Mouse (Mus musculus): ENCODE measurements around the gene Plppr3. TPM values are rescaled to one million over a fixed set of nuclear protein-coding genes. Genes with fewer than 3 reads are reported as not detected.

The Plppr3 gene
- total RNA-seq, 2 experiments from 2014 or later: 50.4 to 57.1 TPM

DNA sequence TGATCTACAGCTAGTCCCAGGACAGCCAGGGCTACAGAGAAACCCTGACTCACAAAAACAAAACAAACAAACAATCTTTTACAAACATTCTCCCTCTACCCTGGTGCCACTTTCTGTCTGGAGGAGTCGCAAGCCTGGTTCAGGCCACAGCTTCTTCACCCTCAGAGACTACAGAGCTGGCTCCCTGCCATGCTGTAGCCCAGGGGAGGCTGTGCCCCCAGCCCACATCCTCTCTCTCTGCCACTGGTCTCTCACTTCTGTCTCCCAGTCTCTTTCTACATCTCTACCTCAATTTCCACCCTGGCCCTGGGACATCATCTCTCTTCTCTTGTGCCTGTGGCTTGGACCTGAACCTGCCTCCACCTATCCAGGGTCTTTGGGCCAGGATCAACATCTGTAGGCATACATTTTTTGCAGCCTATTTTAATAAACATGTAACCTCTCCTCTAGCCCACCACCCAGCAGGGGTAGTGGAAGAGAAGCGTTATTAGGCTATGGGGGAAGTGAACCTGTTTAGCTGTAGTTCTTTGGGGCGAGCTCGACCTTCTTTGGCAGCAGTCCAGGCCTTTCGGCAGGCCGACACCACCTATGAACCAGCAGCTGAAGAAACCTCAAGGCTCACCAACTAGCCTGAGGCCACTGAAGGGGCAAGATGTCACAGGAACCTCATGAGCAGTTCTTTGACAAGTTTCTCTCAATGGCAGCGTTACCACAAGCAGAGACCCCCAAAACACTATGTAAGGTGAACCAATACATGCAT lies 42.2 kb downstream of the Plppr3 start:
- intact Hi-C loops (cut with DNase I): loop anchor here (5.0 kb wide), 2 partner anchors 50 to 125 kb away; no protein-coding TSS in a partner anchor

DNA sequence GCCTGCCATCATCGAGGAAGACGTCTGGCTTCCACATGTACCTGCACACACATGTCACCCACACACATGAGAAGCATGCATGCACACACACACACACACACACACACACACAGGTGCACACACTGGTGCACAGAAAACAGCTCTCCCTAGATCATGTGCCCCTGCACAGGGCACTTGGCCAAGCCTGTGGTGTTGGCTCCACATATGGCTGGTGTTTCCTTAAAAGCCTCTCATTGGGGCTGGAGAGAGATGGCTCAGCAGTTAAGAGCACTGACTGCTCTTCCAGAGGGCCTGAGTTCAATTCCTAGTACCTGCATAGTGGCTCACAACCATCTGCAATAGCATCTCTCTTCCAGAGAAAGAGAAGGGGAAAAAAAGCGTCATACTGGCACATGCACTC lies 42.9 kb downstream of the Plppr3 start:
- no peak for DNase-seq (ENCODE audit: low spot score in 2 of 2)
- intact Hi-C loops (cut with DNase I): loop anchor here (5.0 kb wide), 2 partner anchors 51 to 126 kb away; no protein-coding TSS in a partner anchor

More for the DNA sequence above, 42.2 kb downstream of the Plppr3 start:
- DNase-seq (ENCODE audit: low spot score in 2 of 2): no peak

DNA sequence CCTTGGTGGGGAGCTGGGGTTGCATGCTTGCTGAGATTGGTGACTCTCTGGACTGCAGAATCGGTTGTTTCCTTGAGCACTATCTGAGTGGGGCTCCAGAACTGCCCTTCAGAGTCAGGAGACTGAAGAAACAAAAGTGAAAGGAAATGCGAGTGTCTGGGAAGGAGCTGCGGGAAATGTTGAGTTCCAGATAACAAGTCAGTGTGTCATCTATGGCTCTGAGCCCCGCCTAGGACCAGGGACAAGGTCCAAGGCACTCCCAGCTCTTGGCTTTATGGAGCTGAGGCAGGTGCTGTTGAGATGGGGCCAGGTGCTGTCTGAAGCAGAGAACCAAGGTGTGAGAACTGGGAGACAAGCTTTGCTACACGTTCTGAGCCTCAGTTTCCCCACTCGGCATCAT lies 50.0 kb downstream of the Plppr3 start:
- intact Hi-C loops (cut with DNase I): no loop called here
- no peak for DNase-seq (ENCODE audit: low spot score in 2 of 2)

DNA sequence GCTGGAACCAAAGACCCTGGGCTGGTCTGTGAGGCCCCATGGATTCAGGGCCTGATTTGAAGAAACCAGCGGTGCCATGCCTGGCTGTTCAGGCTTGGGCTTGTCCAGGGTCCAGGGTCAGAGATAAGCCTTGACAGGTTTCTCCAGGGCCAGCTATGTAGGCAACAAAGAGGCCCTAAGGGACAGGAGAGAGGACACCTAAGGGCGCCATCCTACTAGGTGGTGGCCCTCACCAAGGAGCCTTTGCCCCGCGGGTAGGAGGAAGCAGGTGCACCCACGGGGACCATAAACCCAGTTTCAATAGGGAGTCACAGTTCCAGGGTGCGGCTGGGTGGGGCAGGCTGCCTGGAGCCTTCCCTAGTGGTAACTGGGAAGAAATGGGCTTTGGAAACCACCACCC lies 51.4 kb downstream of the Plppr3 start:
- intact Hi-C loops (cut with DNase I): no loop called here
- DNase-seq (ENCODE audit: low spot score in 2 of 2): no peak

DNA sequence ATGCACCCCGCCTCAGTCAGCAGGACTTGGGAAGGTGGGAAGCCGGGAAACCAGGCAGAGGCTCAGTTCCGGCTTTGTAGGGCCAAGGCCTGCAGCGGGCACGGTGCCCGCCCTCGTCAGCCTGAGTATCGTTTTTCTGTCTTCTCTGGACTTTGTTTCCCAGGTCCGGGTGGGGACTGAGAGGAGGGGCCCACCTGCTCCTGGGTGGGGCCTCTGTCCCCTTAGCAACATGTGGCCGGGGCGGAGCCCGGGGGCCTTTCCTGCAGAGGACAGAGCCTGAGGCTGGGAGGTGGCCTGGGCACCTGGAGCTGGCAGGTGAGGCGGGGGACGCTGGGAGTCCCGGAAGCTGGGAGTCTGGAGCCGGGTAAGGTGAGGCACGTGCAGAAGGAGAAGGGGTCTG lies 52.1 kb downstream of the Plppr3 start:
- intact Hi-C loops (cut with DNase I): no loop called here
- no peak for DNase-seq (ENCODE audit: low spot score in 2 of 2)

DNA sequence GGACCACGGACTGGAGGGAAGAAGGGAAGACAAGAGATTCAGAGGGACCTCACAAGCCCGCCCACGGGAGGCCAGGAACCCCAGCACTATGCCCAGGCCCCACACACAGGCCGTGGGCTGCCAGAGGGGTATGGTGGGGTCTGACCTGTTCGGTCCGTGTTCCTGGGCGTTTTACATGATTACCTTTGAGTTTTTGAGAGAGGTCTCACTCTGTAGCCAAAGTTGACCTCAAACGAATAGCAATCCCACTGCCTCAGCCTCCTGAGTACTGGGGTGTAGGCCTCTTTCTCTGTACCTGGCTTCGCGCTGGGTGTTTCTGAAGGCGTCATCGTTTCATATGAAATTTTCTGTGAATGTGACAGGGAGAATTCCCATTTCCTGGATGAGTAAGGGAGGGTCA lies 52.7 kb downstream of the Plppr3 start:
- no peak for DNase-seq (ENCODE audit: low spot score in 2 of 2)
- intact Hi-C loops (cut with DNase I): no loop called here

DNA sequence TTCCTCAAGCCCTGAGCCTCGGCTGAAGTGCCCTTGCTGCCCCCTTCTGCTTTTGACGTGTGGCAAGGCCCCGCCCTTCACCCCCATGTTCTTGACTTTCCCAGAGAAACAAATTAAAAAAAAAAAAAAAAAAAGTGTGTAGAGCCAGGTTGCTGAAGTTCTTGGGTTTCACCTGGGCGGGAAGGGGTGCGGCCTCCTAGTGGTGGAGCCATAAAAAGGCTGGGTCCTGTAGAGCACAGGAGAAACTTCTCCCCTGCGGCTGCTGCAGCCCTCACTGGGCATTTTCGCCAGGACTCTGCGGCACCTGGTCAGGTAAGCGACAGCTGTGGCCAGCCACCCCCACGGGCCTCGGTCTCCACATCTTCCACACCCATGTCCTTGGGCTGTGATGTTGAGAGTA lies 53.7 kb downstream of the Plppr3 start, which contains the start of gene Misp:
Gene Misp (plus strand): TSS at position 208 of the 400 bp plus-strand sequence.
- intact Hi-C loops (cut with DNase I): no loop called here
- no peak for DNase-seq (ENCODE audit: low spot score in 2 of 2)

DNA sequence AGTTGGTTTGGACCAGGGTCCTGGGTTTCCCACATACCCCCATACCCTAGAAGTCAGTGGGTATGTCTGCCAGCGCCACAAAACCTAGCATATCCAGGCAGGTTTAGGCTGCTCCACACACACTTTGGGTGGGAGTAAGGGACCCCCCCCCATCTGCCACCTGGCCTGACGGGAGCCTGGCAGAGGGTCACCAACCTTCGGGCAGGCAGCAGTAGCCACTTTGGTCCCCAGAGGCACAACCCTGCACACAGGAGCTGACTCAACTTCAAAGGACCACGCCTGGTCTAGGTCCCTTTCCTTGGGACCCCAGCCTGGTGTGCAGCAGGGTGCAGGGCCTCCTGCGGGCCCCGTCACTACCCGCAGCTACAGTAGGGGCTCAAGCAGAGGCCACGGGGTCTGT lies 54.2 kb downstream of the Plppr3 start:
- no peak for DNase-seq (ENCODE audit: low spot score in 2 of 2)
- intact Hi-C loops (cut with DNase I): no loop called here

DNA sequence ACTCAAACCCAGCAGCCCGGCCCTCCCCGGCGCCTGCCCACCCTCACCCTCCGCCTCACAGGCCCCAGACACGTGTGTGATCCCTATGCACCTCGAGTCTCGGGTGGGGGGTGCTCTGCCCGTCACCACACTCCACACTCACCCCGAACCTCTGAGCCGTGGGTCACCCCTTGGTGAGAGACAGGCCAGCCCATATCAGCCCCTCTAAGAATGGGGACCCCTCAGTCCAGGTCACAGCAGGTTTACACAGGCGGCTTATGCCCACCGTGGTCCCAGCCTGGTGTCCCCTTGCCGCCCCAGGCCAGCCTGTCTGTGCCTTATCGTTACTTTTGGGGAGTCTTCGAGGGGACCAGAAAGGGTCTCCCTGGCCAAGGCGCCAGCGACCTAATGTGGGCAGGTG lies 54.8 kb downstream of the Plppr3 start:
- DNase-seq (ENCODE audit: low spot score in 2 of 2): no peak
- intact Hi-C loops (cut with DNase I): loop anchor here (5.0 kb wide), 1 partner anchor 37 kb away; no protein-coding TSS in a partner anchor

DNA sequence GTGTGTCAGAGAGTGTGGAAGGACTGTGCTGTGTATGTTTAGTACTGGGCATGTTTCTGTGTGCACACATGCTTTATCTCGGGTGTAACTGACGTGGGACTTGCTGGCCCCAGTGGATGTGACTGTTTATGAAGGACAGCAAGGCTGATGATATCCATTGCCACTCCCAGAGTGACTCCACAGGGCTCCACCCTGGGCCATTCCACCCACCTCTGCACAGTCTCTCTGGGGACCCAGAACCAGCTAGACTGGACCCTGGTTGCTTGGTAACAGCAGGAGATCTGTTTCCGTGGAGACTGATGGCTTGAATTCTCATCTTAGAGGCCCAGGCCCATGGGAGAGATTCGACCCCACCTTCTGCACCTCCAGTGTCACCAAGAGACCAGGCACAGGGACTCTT lies 56.2 kb downstream of the Plppr3 start:
- intact Hi-C loops (cut with DNase I): loop anchor here (5.0 kb wide), 1 partner anchor 36 kb away; no protein-coding TSS in a partner anchor
- no peak for DNase-seq (ENCODE audit: low spot score in 2 of 2)

DNA sequence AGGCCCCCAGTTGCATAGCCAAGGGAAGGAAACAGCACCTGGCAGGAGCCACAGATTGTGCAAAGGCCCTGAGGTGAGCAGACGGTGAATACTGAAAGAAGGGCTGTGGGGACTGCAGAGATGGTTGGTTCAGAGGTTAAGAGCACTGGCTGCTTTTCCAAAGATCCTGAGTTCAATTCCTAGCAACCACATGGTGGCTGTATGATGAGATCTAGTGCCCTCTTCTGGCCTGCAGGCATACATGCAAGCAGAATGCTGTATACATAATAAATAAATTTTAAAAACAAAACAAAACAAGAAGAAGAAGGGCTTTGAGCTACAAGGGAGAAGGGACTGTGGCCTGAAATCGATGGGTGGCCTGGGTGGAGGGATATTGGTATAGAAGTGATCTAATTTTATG lies 57.3 kb downstream of the Plppr3 start:
- intact Hi-C loops (cut with DNase I): loop anchor here (5.0 kb wide), 1 partner anchor 35 kb away; no protein-coding TSS in a partner anchor
- no peak for DNase-seq (ENCODE audit: low spot score in 2 of 2)

DNA sequence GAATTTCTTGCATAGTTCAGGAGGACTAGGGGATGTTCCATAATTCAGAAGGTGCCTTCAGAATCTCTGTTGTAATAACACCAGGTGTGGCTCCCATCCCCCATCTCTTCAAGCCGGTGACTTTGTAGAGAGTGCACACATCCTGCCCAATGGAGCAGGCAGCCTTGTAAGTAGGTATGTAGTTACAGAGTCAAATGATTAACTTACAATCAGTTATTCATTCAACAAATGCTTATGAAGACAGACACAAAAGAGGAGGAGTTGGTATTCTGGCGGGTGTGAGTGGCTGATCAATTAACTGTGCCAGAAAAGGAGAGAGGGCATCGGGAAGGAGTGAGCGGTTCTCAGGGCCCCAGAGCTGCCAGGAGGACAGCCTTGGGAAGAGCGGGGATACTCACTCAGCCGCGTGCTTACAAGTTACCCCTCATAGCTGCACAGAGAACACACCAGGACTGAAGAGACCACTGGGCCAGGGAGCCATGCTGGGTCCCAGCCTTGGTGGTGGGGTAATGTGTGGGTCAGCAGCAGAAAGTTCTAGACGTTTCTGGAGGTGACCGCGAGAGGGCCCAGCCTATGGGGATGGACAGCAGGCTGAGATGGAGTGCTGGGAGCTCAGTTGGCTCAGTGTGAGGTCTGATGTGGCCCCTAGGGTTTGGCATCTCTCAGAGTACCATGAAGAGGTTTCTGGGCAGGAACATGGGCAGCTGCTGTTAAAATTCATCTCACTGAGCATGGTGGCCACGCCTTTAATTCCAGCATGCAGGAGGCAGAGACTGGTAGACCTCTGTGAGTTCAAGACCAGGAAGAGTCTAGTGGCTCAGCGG lies 58.6 kb downstream of the Plppr3 start:
- intact Hi-C loops (cut with DNase I): loop anchor here (5.0 kb wide), 1 partner anchor 34 kb away; no protein-coding TSS in a partner anchor
- DNase-seq (ENCODE audit: low spot score in 2 of 2): no peak

DNA sequence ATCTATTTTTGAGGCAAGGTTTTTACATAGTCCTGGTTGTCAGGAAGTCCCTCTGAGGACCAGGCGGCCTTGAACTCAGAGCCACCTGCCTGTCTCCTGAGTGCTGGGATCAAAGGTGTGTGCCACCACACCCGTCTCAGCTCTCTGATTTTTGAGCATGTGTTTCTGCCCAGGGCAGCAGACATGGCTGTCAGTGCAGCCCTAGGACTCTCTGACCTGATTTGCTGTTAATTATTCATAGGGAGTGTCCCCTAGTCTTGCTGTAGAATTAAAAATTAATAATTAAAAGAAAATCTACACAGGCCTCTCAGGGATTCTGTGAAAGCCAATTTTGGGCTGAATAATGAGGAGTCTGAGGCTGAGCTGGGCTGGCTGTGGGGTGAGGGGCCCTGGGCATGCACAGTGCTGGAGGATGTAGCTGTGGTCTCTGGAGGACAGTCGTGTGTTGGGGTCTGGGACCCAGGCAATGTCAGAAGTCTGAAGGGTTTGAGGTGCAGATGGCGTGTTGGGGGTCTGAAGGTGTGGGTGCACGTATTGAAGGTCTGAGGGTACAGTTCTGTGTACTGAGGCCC lies 60.1 kb downstream of the Plppr3 start:
- intact Hi-C loops (cut with DNase I): no loop called here
- no peak for DNase-seq (ENCODE audit: low spot score in 2 of 2)

DNA sequence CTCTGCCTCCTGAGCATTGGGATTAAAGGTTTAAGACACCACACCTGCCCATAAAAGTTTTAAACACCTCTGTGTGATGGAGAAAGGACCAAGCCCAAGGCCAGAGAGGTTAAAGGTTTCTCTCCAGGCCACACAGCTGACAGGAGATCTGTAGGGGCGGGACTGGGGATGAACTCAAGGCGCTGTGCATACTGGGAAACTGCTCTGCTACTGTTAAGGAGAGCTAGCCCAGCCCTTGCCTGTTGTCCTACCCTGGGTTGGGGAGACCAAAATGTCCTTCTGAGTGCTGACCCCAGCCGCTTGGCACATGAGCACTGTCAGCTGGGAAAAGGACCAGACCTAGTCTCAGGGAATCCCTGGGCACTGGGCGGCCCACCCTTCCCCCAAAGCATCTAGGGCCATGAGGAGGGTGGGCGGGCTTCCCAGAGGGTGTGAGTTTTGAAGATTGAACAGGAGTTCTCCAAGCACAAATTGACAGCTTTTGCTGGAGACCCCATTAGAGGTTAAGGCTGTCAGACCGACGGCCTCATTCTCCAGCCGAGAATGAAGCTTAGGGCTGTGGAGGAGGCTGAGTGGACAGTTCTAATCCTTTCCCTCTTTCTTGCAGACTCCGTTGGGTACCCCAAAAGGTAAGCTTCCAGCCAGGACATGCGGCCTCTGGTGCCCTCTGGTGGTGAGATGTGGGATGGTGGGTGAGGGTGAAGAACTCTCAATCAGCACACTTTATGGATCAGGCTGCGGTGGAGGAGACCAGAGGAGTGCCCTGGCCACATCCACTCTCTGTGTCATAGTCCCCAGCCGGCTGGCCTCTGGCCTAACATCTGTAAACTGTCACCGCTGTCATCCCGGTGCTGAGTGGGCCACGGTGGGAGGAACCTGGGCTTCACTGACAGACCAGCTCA lies 62.4 kb downstream of the Plppr3 start:
- peak; percentile 83 to 84 for DNase-seq (ENCODE audit: low spot score in 2 of 2)
- intact Hi-C loops (cut with DNase I): loop anchor here (1.0 kb wide), 1 partner anchor 19 kb away; the partner anchor contains the start of gene Palm

Small RNA genes lying within 50 kb of the gene (microRNA-seq; reads per million reads assigned to microRNA genes)
- gene Mir6910: not detected

Other genes with a start within 250 kb of the Plppr3 start
- 10 to 100 TPM; 43.7 to 52.3 TPM for gene Shc2, start 236.7 kb downstream of the Plppr3 start, total RNA-seq (2021)
- gene Odf3l2, start 228.9 kb downstream of the Plppr3 start, total RNA-seq (2021): under 1 TPM; 0.25 to 0.63 TPM
- not detected for gene Madcam1, start 210.1 kb downstream of the Plppr3 start, total RNA-seq (2021)
- 10 to 100 TPM; 71.4 to 91.6 TPM for gene Tpgs1, start 205.3 kb downstream of the Plppr3 start, total RNA-seq (2021)
- 10 to 100 TPM; 76.2 to 90.0 TPM for gene Cdc34, start 192.4 kb downstream of the Plppr3 start, total RNA-seq (2021)
- 1 to 10 TPM; 1.8 to 2.0 TPM for gene Gzmm, start 185.6 kb downstream of the Plppr3 start, total RNA-seq (2021)
- 100 to 1,000 TPM; 593 to 646 TPM for gene Bsg, start 170.1 kb downstream of the Plppr3 start, total RNA-seq (2021)
- 100 to 1,000 TPM; 128 to 152 TPM for gene Hcn2, start 158.0 kb downstream of the Plppr3 start, total RNA-seq (2021)
- 10 to 100 TPM; 44.9 to 49.7 TPM for gene Polrmt, start 128.1 kb downstream of the Plppr3 start, total RNA-seq (2021)
- gene Fgf22, start 119.6 kb downstream of the Plppr3 start, total RNA-seq (2021): 1 to 10 TPM; 4.0 to 4.7 TPM
- gene Rnf126, start 107.7 kb downstream of the Plppr3 start, total RNA-seq (2021): 100 to 1,000 TPM in 1 of 2 experiments, 10 to 100 TPM in 1; 92.7 to 104 TPM
- 1 to 10 TPM; 2.8 to 3.6 TPM for gene Fstl3, start 97.4 kb downstream of the Plppr3 start, total RNA-seq (2021)
- under 1 TPM; 0.74 to 0.79 TPM for gene Prss57, start 83.7 kb downstream of the Plppr3 start, total RNA-seq (2021)
- gene Palm, start 81.1 kb downstream of the Plppr3 start, total RNA-seq (2021): 100 to 1,000 TPM; 321 to 357 TPM
- gene Misp, start 53.6 kb downstream of the Plppr3 start, total RNA-seq (2021): 1 to 10 TPM in 1 of 2 experiments, not detected in 1; 1.7 TPM
- 10 to 100 TPM; 40.2 to 51.9 TPM for gene Ptbp1, start 20.2 kb downstream of the Plppr3 start, total RNA-seq (2021)
- gene Prtn3, start 158 bp downstream of the Plppr3 start, total RNA-seq (2021): 1 to 10 TPM; 2.2 to 2.4 TPM
- gene Elane, start 11.6 kb upstream of the Plppr3 start, total RNA-seq (2021): not detected
- gene Cfd, start 16.2 kb upstream of the Plppr3 start, total RNA-seq (2021): not detected
- 10 to 100 TPM; 53.2 to 60.6 TPM for gene Med16, start 34.3 kb upstream of the Plppr3 start, total RNA-seq (2021)
- gene Gm26602, start 36.2 kb upstream of the Plppr3 start, total RNA-seq (2021): not detected
- gene Kiss1r, start 42.3 kb upstream of the Plppr3 start, total RNA-seq (2021): 1 to 10 TPM; 6.7 to 8.2 TPM
- gene R3hdm4, start 46.6 kb upstream of the Plppr3 start, total RNA-seq (2021): 100 to 1,000 TPM; 349 to 368 TPM
- gene Arid3a, start 52.4 kb upstream of the Plppr3 start, total RNA-seq (2021): 1 to 10 TPM; 6.3 to 6.5 TPM
- 10 to 100 TPM; 44.2 to 46.3 TPM for gene Wdr18, start 85.5 kb upstream of the Plppr3 start, total RNA-seq (2021)
- gene Grin3b, start 96.1 kb upstream of the Plppr3 start, total RNA-seq (2021): under 1 TPM in 1 of 2 experiments, not detected in 1; 0.10 TPM
- gene Tmem259, start 109.7 kb upstream of the Plppr3 start, total RNA-seq (2021): 100 to 1,000 TPM; 122 TPM
- gene Cnn2, start 114.0 kb upstream of the Plppr3 start, total RNA-seq (2021): 1 to 10 TPM; 4.7 to 7.6 TPM
- gene Abca7, start 121.9 kb upstream of the Plppr3 start, total RNA-seq (2021): 10 to 100 TPM; 10.3 to 13.0 TPM
- gene Arhgap45, start 142.0 kb upstream of the Plppr3 start, total RNA-seq (2021): 1 to 10 TPM; 3.3 to 5.3 TPM
- 10 to 100 TPM; 69.2 to 83.6 TPM for gene Polr2e, start 165.2 kb upstream of the Plppr3 start, total RNA-seq (2021)
- gene Gpx4, start 172.5 kb upstream of the Plppr3 start, total RNA-seq (2021): 100 to 1,000 TPM; 468 to 559 TPM
- gene Sbno2, start 230.9 kb upstream of the Plppr3 start, total RNA-seq (2021): 10 to 100 TPM; 14.5 to 25.5 TPM
- 100 to 1,000 TPM in 1 of 2 experiments, 10 to 100 TPM in 1; 94.4 to 100 TPM for gene Stk11, start 241.2 kb upstream of the Plppr3 start, total RNA-seq (2021)

All from left cerebral cortex, postnatal 36 days (tissue).